Mouse (Mus musculus) midbrain, embryonic 14.5 days (tissue): ENCODE measurements around the gene Gm7356. TPM values are rescaled to one million over a fixed set of nuclear protein-coding genes. Genes with fewer than 3 reads are reported as not detected.
"Not testable (repeated sequence)": the region's sequence is repeated elsewhere in the genome, so short reads cannot be mapped to it uniquely, and the experiment has no call there.

Source experiments
- ATAC-seq: fragments of 200-750 bp; cut with Nextera tagmentation; 2 replicates; pipeline ENCODE4 v1.8.0; 2017; ENCODE audit warnings: moderate number of reproducible peaks, moderate library complexity; ENCODE audit not compliant: low FRiP score, low TSS enrichment
- DNase-seq: peaks from one replicate; pipeline ENCODE4 v3.0.0-alpha.2; 2015
- H3K27ac ChIP-seq: fragments of 300-500 bp; sonication (generic); replicated peaks from 2 replicates; pipeline ENCODE4 v1.5.1; 2014; ENCODE audit warnings: mild to moderate bottlenecking, low read depth, low read length, moderate library complexity
- H3K27me3 ChIP-seq: fragments of 300-500 bp; sonication (generic); 2 replicates; pipeline ENCODE4 v1.6.1; 2014; ENCODE audit warnings: low read length, control low read depth, mixed read lengths; ENCODE audit not compliant: control insufficient read depth, insufficient read depth
- H3K36me3 ChIP-seq: fragments of 300-500 bp; sonication (generic); 2 replicates; pipeline ENCODE4 v1.6.1; 2014; ENCODE audit warnings: low read length, control low read depth; ENCODE audit not compliant: control insufficient read depth, insufficient read depth
- H3K4me1 ChIP-seq: fragments of 300-500 bp; sonication (generic); 2 replicates; pipeline ENCODE4 v1.6.1; 2014; ENCODE audit warnings: mild to moderate bottlenecking, antibody characterized with exemption, low read length, control low read depth; ENCODE audit not compliant: control insufficient read depth, insufficient read depth
- H3K4me2 ChIP-seq: fragments of 300-500 bp; sonication (generic); 2 replicates; pipeline ENCODE4 v1.6.1; 2014; ENCODE audit warnings: mild to moderate bottlenecking, low read length, moderate library complexity
- H3K4me3 ChIP-seq: fragments of 300-500 bp; sonication (generic); replicated peaks from 2 replicates; pipeline ENCODE4 v1.5.1; 2014; ENCODE audit warnings: low read depth, low read length
- H3K9ac ChIP-seq: fragments of 300-500 bp; sonication (generic); replicated peaks from 2 replicates; pipeline ENCODE4 v1.6.1; 2014; ENCODE audit warnings: mild to moderate bottlenecking, low read length, moderate library complexity
- H3K9me3 ChIP-seq: fragments of 300-500 bp; sonication (generic); 2 replicates; pipeline ENCODE4 v1.6.1; 2016; ENCODE audit warnings: low read length, control low read depth, mixed read lengths; ENCODE audit not compliant: control insufficient read depth
- WGBS: fragments of 180-500 bp; shearing (Covaris S2); extraction: QIAGEN DNeasy Blood & Tissue Kit; methylation state at CpG from one replicate; pipeline ENCODE4 v1.1.7; 2014; 5-methylcytosine and 5-hydroxymethylcytosine counted together
- polyA plus RNA-seq: library from polyadenylated mRNA; unstranded; fragments of >200 nt; fragmentation: Nextera tagmentation; extraction: Ambion mirVana; gene quantifications from 2 replicates; pipeline ENCODE4 v1.2.1, GENCODE M21; 2014

The Gm7356 gene
- polyA plus RNA-seq, 1 experiment from 2014 or later, result not detected

- not testable (repeated sequence) for H3K4me2 ChIP-seq, H3K27me3 ChIP-seq, H3K36me3 ChIP-seq, DNase-seq, H3K4me1 ChIP-seq, ATAC-seq, H3K4me3 ChIP-seq, H3K9ac ChIP-seq, H3K9me3 ChIP-seq, H3K27ac ChIP-seq
- WGBS, result 96% methylated on average over 3 of the region's 3 CpGs
Observed at GRCm38 (mm10) chr17:13962245-13962644, 41.3 kb downstream of the Gm7356 start.

DNA sequence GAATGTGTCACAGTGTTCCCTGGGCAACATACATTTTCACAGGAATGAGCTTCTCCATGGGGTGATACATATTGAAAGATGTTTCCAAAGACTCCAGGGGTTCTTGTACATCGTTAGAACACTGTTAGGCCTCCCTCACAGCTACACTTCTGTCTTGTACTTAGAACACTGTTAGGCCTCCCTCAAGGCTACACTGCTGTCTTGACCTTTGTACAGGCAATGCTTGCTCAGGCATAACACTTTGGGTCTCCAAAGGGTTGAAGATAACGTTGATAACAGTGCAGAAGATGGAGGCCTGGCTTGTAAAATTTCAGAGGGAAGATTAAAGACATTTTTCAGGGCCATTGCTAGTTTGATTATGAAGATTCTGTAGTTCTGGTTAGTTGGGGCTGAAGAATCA is 45.4 kb downstream of the Gm7356 start:
- not testable (repeated sequence) for H3K36me3 ChIP-seq, ATAC-seq, H3K4me1 ChIP-seq, H3K9me3 ChIP-seq, DNase-seq, H3K4me2 ChIP-seq, H3K27me3 ChIP-seq, H3K4me3 ChIP-seq, H3K9ac ChIP-seq, H3K27ac ChIP-seq
- WGBS, result 66% methylated on average over 1 of the region's 2 CpGs

GRCm38 (mm10) chr17:13951570-13951969 is 51.9 kb downstream of the Gm7356 start:
- not testable (repeated sequence) for H3K9ac ChIP-seq, H3K36me3 ChIP-seq, DNase-seq, H3K9me3 ChIP-seq, H3K4me2 ChIP-seq, ATAC-seq, H3K27me3 ChIP-seq, H3K27ac ChIP-seq, H3K4me3 ChIP-seq, H3K4me1 ChIP-seq
- 88% methylated on average over 1 of the region's 1 CpGs for WGBS

Other genes with a start within 250 kb of the Gm7356 start
- 171 and 190 TPM in 2 replicates for gene Afdn, start 243.2 kb downstream of the Gm7356 start, polyA plus RNA-seq
- 23.0 and 31.0 TPM in 2 replicates for gene Tcte2, start 241.9 kb downstream of the Gm7356 start, polyA plus RNA-seq
- gene Gm7168, start 55.3 kb downstream of the Gm7356 start, polyA plus RNA-seq, result not detected in 2 replicates
- not detected in 2 replicates for gene Gm7358, start 55.8 kb upstream of the Gm7356 start, polyA plus RNA-seq
- 2.1 and 2.2 TPM in 2 replicates for gene Dact2, start 200.6 kb upstream of the Gm7356 start, polyA plus RNA-seq